Mouse (Mus musculus) cerebellum, adult 9-10 months (tissue): ENCODE data around the gene Atp2a1.
"Not testable (repeated sequence)": the region's sequence is repeated elsewhere in the genome, so short reads cannot be mapped to it uniquely, and the experiment has no call there.

Experiments
- DNase-seq: peaks from one replicate; pipeline ENCODE4 v3.0.0; 2022

The Atp2a1 gene

DNA sequence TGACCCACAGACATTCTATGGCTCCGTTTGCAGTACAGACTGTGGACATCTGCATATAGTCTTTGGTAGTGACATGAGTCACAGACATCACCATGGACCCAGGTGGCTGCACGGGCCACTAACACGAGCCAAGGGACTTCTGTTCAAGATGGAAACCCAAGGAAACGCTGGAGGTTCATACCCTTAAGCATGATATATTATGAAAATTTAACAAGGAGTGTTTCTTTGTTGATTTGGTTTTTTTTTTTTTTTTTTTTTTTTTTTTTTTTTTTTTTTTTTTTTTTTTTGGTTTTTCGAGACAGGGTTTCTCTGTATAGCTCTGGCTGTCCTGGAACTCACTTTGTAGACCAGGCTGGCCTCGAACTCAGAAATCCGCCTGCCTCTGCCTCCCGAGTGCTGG is 60.4 kb downstream of the Atp2a1 start:
- not testable (repeated sequence) for DNase-seq

DNA sequence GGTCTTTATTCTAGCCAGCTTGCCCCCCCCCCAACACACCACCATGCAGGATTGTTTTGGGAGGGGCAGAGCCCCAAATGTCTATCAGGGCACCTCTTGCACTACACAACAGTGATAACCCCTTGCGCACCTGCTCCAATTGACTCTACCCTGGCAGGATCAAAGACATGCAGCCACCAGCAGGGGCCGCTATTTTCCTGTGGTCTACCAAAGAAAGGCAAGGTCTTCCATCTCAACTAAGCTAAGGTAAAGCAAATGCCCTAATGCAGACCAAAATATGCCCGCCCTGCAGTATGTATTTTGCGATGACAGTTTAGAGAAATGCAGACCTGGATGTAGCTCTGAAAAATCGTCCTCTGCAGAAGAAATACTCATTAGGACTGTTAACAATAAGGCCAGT is 63.4 kb downstream of the Atp2a1 start:
- peak; percentile 84 for DNase-seq

DNA sequence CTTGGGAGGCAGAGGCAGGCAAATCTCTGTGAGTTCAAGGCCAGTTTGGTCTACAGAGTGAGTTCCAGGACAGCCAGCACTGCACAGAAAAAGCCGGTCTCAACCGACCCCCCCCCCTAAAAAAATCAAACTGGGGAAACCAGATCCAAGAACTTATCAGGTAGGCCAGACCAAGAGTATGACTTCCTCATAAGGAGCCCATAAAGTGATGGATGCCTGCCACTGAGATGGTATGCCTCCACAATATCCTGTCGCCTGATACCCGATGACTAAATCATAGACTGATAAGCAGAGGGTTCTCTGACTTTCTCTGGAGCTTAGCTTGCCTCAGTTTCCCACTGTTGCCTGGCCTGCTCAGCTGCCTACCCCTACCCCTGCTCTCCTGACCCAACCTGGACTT is 65.1 kb downstream of the Atp2a1 start:
- DNase-seq, result no peak

DNA sequence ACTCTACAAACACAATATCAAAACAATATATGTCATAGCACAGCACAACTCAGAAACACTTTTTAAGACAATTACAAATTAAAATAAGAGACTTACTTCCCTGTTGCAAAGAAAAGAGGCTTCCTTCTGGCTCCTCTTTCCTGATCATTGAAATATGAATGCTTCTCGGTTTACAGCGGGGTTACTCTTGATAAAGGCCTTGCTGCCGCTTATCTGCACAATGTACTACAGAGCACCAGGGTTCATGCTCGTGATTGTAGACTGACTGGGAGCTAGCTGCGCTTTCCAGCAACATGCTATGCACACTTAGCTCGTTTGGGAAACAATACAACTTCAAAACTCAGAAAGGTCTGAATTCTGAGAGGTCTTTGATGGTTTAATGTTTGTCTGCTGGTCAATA is 65.7 kb downstream of the Atp2a1 start:
- no peak for DNase-seq

DNA sequence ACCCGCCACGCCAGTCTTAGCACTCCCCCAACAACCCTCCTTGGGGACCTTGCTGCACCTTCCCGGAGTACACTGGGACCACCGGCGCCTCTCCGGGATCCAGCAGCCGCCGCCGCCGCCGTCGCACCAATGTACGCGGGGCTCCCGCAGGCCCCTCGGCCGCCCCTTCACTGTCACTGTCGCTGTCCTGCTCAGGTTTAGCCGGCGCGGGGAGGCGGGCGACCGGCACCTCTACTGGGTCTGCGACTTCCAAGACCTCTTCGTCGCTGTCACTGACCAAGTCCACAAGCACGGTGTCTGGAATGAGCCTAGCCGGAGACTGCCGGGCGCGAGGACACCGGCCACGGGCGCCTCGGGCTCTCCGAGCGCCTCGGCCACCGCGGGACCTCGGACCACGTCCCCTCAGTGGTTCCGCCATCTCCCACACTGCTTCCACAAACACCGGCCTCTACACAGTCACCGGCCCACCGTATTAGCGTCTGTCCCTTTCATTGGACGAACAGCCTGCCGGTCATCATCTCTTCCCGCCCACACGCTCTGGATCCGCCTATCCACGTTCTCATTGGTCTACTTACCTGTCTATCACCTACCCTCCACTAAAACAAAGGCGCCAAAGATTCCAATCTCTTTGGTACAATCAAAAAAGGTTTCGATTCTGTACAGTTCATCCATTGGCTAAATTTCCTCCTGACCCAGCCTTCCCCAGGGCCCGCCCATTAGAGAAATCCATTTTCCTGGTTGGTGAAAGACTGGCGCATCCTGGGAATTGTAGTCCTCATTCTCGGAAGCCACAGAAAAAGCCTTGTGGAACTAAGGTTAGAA is 66.4 kb downstream of the Atp2a1 start, which contains the start of gene Nfatc2ip:
Nfatc2ip (minus strand) TSS at position 440 of the 822 bp plus-strand sequence.
- DNase-seq, result peak; percentile 100
